Mouse (Mus musculus): ENCODE data around the gene Adgrl2. TPM values are rescaled to one million over a fixed set of nuclear protein-coding genes. Genes with fewer than 3 reads are reported as not detected.

Gene Adgrl2
- total RNA-seq, 2 experiments from 2014 or later = 9.6 to 12.0 TPM

GRCm38 (mm10) chr3:148828519-148828918 is 161.8 kb downstream of the Adgrl2 start:
- Histone ChIP-seq H3K4me3 (no peak overlapping the region), H3K27ac (no peak overlapping the region)
- intact Hi-C loops (cut with DNase I) = no loop called here
- TF ChIP-seq CTCF (IDR thresholded peaks at IDR 0.05) = no peak
- no peak for DNase-seq

GRCm38 (mm10) chr3:148823551-148823950 is 166.8 kb downstream of the Adgrl2 start:
- TF ChIP-seq CTCF (IDR thresholded peaks at IDR 0.05) = no peak
- H3K4me3 ChIP-seq = no peak overlapping the region
- no peak for DNase-seq
- intact Hi-C loops (cut with DNase I) = no loop called here
- no peak overlapping the region for H3K27ac ChIP-seq

GRCm38 (mm10) chr3:148821632-148822031 is 168.7 kb downstream of the Adgrl2 start:
- no peak for TF ChIP-seq CTCF (IDR thresholded peaks at IDR 0.05)
- H3K4me3 ChIP-seq = no peak overlapping the region
- intact Hi-C loops (cut with DNase I) = no loop called here
- no peak overlapping the region for H3K27ac ChIP-seq
- DNase-seq = no peak

- intact Hi-C loops (cut with DNase I) = no loop called here
- no peak overlapping the region for H3K27ac ChIP-seq
- TF ChIP-seq CTCF (IDR thresholded peaks at IDR 0.05) = no peak
These were observed 170.9 kb downstream of the Adgrl2 start for GRCm38 (mm10) chr3:148819323-148820046.

GRCm38 (mm10) chr3:148818414-148819105 is 171.8 kb downstream of the Adgrl2 start:
- no peak overlapping the region for H3K4me3 ChIP-seq
- no peak overlapping the region for H3K27ac ChIP-seq
- TF ChIP-seq CTCF (IDR thresholded peaks at IDR 0.05) = no peak
- DNase-seq = no peak
- intact Hi-C loops (cut with DNase I) = no loop called here

More at GRCm38 (mm10) chr3:148819323-148820046, 170.9 kb downstream of the Adgrl2 start:
- H3K4me3 ChIP-seq = no peak overlapping the region
- DNase-seq = no peak

GRCm38 (mm10) chr3:148817491-148817890 is 172.9 kb downstream of the Adgrl2 start:
- TF ChIP-seq CTCF (IDR thresholded peaks at IDR 0.05) = no peak
- intact Hi-C loops (cut with DNase I) = no loop called here
- no peak overlapping the region for H3K27ac ChIP-seq
- no peak overlapping the region for H3K4me3 ChIP-seq
- no peak for DNase-seq

- Histone ChIP-seq H3K4me3 (no peak overlapping the region), H3K27ac (no peak overlapping the region)
- intact Hi-C loops (cut with DNase I) = no loop called here
- DNase-seq = no peak
- TF ChIP-seq CTCF (IDR thresholded peaks at IDR 0.05) = no peak
These were observed 177.2 kb downstream of the Adgrl2 start for GRCm38 (mm10) chr3:148813121-148813520.

GRCm38 (mm10) chr3:148812059-148812458 is 178.3 kb downstream of the Adgrl2 start:
- no peak for TF ChIP-seq CTCF (IDR thresholded peaks at IDR 0.05)
- Histone ChIP-seq H3K4me3 (no peak overlapping the region), H3K27ac (no peak overlapping the region)
- intact Hi-C loops (cut with DNase I) = no loop called here
- no peak for DNase-seq

GRCm38 (mm10) chr3:148806977-148807376 is 183.4 kb downstream of the Adgrl2 start:
- no peak for TF ChIP-seq CTCF (IDR thresholded peaks at IDR 0.05)
- no peak for DNase-seq
- Histone ChIP-seq H3K27ac (no peak overlapping the region), H3K4me3 (peak overlapping the region; percentile 41)
- intact Hi-C loops (cut with DNase I) = no loop called here

GRCm38 (mm10) chr3:148793286-148793913 is 197.0 kb downstream of the Adgrl2 start:
- TF ChIP-seq CTCF (IDR thresholded peaks at IDR 0.05) = no peak
- Histone ChIP-seq H3K4me3 (no peak overlapping the region), H3K27ac (no peak overlapping the region)
- intact Hi-C loops (cut with DNase I) = no loop called here
- DNase-seq = no peak

- H3K4me3 ChIP-seq = no peak overlapping the region
- DNase-seq = no peak
- H3K27ac ChIP-seq = no peak overlapping the region
- intact Hi-C loops (cut with DNase I) = no loop called here
- no peak for TF ChIP-seq CTCF (IDR thresholded peaks at IDR 0.05)
These were observed 220.0 kb downstream of the Adgrl2 start for GRCm38 (mm10) chr3:148770310-148770709.

Measured in gastrocnemius, adult 2 months (tissue).